Mouse (Mus musculus): ENCODE results near the gene Gm20894. TPM values are rescaled to one million over a fixed set of nuclear protein-coding genes. Genes with fewer than 3 reads are reported as not detected.
"Not testable (repeated sequence)": the region's sequence is repeated elsewhere in the genome, so short reads cannot be mapped to it uniquely, and the experiment has no call there.

The Gm20894 gene
- not detected in 2 replicates for polyA plus RNA-seq (2012; rRNA removed)

DNA sequence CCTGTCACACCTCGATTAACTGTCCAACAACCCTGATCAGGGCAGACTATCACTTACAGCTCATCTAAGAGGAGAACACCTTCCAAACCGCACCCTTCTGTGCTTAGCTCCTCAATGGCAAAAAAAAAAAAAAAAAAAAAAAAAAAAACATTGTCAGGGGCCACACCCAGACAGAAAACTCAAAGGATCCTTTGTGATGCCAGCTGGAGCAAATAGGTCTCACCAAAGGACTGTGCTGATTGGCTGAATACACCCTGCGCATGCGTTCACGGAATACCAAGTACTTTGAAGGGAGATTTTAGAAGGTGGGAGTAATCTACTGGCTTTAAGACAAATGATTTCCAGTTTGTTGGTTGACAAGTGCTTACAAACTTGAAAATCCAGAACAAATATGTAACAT lies at the start of gene Gm20894:
Gm20894 (minus strand) TSS at position 101 of the 400 bp plus-strand sequence.
- DNase-seq (ENCODE audit: low read depth in 1 of 2, low spot score in 2 of 2); H3K4me3 ChIP-seq (ENCODE audit: extremely low read depth, insufficient read depth, insufficient read length); H3K27me3 ChIP-seq (ENCODE audit: control insufficient read depth, insufficient read depth, low read length); H3K36me3 ChIP-seq (ENCODE audit: control insufficient read depth, insufficient read depth, low read length); H3K4me1 ChIP-seq (ENCODE audit: control insufficient read depth, insufficient read depth, insufficient read length); H3K27ac ChIP-seq (ENCODE audit: insufficient read depth, low read length): not testable (repeated sequence)
- no CpG with 5 or more reads among the region's 5 CpGs for WGBS

Data from spleen, adult 2 months (tissue).